Mouse (Mus musculus): ENCODE data around the gene Zfp771. TPM values are rescaled to one million over a fixed set of nuclear protein-coding genes. Genes with fewer than 3 reads are reported as not detected.

The Zfp771 gene
- polyA plus RNA-seq, 1 experiment from 2014 or later: 58.1 TPM

DNA sequence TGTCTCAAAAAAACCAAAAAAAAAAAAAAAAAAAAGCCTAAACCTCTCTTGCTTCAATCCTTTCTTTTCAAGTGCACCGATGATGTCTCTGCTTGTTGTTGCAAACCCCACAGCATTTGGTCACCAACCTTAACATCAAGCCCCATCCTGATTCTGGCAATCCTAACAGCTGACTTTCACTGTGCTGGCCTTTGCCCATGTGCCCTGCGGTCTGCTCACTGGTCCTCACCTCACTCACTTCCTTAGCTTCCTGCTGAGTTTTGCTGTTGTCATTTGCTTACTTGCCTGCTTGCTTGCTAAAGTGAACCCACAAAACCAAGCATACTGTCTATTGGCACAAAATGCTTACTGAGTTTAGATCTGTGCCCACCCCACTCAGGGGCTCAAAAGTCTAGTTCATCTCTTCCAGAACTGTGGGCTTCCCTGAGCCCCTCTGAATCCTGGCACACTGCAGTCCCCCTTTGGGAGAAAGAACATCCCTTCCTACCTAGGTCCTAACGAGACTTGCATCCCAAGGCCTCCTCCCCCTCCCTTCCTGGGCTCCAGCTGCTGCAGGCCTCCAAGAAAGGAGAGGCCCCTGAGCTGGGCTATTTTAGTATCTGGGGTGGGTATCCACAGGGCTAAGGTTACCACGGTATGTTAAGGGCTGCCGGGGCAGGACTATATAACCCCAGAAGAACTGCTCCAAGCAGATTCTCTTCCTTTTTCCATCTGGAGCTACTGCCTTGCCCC lies 32.9 kb upstream of the Zfp771 start:
- Histone ChIP-seq H3K27ac (no peak overlapping the region), H3K27me3 (replicated peaks) (0 out of 2 replicates have a peak, but pooled peaks cover 13% of the 10 kb centered on the region), H3K36me3 (no peaks in the 10 kb centered on the region), H3K9me3 (no peaks in the 10 kb centered on the region), H3K9ac (no peak overlapping the region), H3K4me2 (replicated peaks) (no peak overlapping the region), H3K4me3 (no peak overlapping the region), H3K4me1 (peaks cover 18% of the 10 kb centered on the region)
- WGBS: 75% methylated on average over 5 of the region's 5 CpGs
- ATAC-seq (ENCODE audit: low FRiP score, low read depth): no peak

DNA sequence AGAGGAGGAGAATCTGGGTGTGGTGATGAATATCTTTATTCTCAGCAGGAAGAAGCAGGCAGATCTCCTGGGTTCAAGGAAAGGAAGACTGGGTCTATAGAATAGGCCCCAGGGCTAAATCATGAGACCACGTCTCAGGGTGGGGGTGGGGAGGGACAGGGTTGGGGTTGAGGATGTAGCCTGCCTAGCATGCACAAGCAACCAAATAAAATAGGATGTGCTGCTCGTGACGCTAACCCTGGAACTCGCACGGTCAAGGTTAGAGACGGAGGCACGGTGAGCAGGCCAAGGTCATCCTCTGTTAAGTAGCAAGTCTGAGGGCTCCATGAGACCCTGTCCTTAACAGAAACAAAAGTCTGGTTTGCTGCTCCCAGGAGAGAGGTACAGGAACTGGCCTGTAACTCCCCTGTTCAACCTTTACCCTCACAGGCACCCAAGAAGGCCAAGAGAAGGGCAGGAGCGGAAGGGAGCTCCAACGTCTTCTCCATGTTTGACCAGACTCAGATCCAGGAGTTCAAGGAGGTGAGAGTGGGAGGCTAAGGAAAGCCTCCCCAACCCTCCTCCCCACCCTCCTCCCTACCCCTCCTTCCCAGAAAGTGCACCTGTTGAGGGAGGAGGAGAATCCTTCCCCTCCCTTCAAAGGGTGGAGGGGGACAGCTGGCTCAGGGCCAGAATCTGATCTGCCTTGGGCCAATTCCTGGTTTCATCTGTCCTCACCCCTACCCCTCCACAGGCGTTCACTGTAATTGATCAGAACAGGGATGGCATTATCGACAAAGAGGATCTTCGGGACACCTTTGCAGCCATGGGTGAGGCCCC lies 31.4 kb upstream of the Zfp771 start:
- 0 out of 2 replicates have a peak, but pooled peaks cover 13% of the 10 kb centered on the region for H3K27me3 ChIP-seq (replicated peaks)
- 92% methylated on average over 12 of the region's 12 CpGs for WGBS
- ATAC-seq (ENCODE audit: low FRiP score, low read depth): no peak
- no peak overlapping the region for H3K9ac ChIP-seq
- peaks cover 6% of the 10 kb centered on the region for H3K4me1 ChIP-seq
- no peak overlapping the region for H3K4me2 ChIP-seq (replicated peaks)
- H3K36me3 ChIP-seq: no peaks in the 10 kb centered on the region
- H3K27ac ChIP-seq: no peak overlapping the region
- H3K4me3 ChIP-seq: no peak overlapping the region
- no peaks in the 10 kb centered on the region for H3K9me3 ChIP-seq

DNA sequence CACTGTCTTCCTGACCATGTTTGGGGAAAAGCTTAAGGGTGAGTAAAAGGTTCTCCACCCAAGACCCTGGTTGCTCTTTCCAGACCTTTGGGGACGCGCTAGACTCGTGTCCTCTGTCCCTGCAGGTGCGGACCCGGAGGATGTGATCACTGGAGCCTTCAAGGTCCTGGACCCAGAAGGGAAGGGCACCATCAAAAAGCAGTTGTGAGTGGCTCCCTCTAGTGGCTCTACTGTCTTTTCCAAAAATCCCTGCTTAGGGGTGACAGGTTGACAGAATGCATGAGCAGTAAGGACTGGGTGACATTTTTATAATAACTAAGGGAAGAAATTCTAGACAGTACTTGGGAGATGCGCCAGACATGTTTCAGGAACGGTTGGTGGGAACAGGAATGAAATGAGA lies 30.6 kb upstream of the Zfp771 start:
- Histone ChIP-seq H3K9ac (no peak overlapping the region), H3K27ac (no peak overlapping the region), H3K4me1 (peaks cover 6% of the 10 kb centered on the region), H3K4me2 (replicated peaks) (no peak overlapping the region), H3K36me3 (no peaks in the 10 kb centered on the region), H3K27me3 (replicated peaks) (0 out of 2 replicates have a peak, but pooled peaks cover 13% of the 10 kb centered on the region), H3K9me3 (no peaks in the 10 kb centered on the region), H3K4me3 (no peak overlapping the region)
- ATAC-seq (ENCODE audit: low FRiP score, low read depth): no peak
- 38% methylated on average over 7 of the region's 7 CpGs for WGBS

DNA sequence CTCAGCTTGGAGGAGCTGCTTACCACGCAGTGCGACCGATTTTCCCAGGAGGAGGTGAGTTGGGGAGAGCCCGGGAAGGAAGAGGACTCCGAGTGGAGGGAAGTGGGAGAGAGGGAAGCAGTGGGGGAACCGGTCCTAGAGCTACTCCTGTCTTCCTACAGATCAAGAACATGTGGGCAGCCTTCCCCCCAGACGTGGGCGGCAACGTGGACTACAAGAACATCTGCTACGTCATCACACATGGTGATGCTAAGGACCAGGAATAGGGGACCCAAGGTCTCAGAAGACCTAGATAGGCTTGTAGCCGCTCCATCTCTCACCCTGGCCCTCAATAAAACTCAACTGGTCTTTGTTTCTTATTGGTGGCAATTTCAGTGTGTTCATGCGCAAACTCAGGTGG lies 30.1 kb upstream of the Zfp771 start:
- H3K27ac ChIP-seq: no peak overlapping the region
- H3K9me3 ChIP-seq: no peaks in the 10 kb centered on the region
- 47% methylated on average over 12 of the region's 12 CpGs for WGBS
- H3K4me1 ChIP-seq: peaks cover 6% of the 10 kb centered on the region
- H3K4me3 ChIP-seq: no peak overlapping the region
- ATAC-seq (ENCODE audit: low FRiP score, low read depth): no peak
- H3K27me3 ChIP-seq (replicated peaks): 0 out of 2 replicates have a peak, but pooled peaks cover 13% of the 10 kb centered on the region
- no peak overlapping the region for H3K9ac ChIP-seq
- no peaks in the 10 kb centered on the region for H3K36me3 ChIP-seq
- H3K4me2 ChIP-seq (replicated peaks): 0 out of 2 replicates have a peak overlapping the region, but pooled peaks have one; percentile 53

DNA sequence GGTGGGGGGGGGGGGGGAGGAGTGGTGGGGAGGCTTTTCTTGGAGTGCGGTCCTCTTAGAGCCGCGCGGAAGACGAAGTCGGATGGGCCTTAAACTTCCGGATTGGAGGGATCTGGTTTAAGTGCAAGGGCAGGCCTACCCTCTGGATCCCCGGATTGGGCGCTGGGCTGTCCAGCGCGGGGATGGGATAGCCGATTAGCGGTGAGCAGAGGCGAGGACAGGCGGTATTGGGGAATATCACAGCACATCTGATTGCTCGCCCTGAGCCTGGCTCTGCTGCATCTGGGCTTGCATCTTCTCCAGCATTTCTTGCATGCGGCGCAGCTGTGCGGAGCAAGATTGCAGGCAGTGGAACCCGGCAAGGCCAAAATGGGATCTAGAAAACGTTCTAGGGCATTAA lies 29.6 kb upstream of the Zfp771 start:
- Histone ChIP-seq H3K9me3 (no peaks in the 10 kb centered on the region), H3K27me3 (replicated peaks) (0 out of 2 replicates have a peak, but pooled peaks cover 13% of the 10 kb centered on the region), H3K9ac (0 out of 2 replicates have a peak overlapping the region, but pooled peaks have one; percentile 40), H3K4me3 (no peak overlapping the region), H3K4me2 (replicated peaks) (peak overlapping the region; percentile 53), H3K4me1 (peaks cover 1% of the 10 kb centered on the region), H3K27ac (no peak overlapping the region), H3K36me3 (no peaks in the 10 kb centered on the region)
- 24% methylated on average over 21 of the region's 21 CpGs for WGBS
- ATAC-seq (ENCODE audit: low FRiP score, low read depth): no peak

DNA sequence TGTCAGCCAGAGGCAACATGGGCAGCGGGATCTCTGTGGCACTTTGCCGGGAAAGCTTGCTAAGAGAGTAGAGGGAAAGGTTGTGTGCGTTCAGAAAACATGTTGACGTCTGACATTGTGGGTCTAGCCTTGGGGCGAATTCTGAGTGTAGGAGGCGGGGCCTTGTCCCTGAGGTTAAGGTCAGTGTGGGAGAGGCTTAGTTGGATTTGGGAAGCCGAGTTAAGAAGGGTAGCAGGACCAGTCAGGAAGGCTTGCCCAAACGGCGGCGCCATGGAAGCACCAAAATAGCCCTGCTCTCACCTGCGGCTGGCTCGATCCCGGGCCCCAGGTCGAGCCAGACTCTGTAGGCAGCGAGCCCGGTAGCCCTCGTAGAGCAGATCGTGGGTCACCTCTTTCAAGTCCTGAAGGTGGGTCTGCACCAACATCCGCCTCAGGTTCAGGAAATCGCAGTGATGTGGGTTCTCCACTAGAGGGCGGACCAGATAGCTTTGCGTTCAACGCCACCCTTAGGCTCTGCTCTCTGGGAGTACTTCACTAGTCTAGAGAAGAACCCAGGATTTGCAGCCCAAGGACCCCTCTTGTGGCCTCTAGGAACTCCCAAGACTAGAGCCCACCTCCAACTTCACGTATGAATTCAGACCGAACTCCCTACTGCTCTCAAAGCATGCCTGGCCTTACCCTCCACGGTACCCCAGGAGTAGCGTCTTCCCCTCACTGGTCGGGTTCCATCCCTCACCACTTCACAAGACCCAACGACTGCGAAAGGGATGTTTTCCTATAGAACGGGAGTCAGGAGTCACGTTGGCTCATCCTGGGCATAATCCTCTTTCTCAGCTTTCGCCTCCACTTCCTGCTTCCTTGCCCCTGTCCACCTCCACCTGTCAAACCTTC lies 28.8 kb upstream of the Zfp771 start:
- H3K27ac ChIP-seq: no peak overlapping the region
- ATAC-seq (ENCODE audit: low FRiP score, low read depth): no peak
- H3K9ac ChIP-seq: peak overlapping the region; percentile 40; the same call in 1 of the 2 replicates
- 0 out of 2 replicates have a peak, but pooled peaks cover 13% of the 10 kb centered on the region for H3K27me3 ChIP-seq (replicated peaks)
- H3K4me1 ChIP-seq: no peaks in the 10 kb centered on the region; the same call in 1 of the 2 replicates
- H3K4me2 ChIP-seq (replicated peaks): peak overlapping the region; percentile 53
- WGBS: 26% methylated on average over 33 of the region's 33 CpGs
- H3K4me3 ChIP-seq: no peak overlapping the region
- no peaks in the 10 kb centered on the region for H3K9me3 ChIP-seq
- H3K36me3 ChIP-seq: no peaks in the 10 kb centered on the region

DNA sequence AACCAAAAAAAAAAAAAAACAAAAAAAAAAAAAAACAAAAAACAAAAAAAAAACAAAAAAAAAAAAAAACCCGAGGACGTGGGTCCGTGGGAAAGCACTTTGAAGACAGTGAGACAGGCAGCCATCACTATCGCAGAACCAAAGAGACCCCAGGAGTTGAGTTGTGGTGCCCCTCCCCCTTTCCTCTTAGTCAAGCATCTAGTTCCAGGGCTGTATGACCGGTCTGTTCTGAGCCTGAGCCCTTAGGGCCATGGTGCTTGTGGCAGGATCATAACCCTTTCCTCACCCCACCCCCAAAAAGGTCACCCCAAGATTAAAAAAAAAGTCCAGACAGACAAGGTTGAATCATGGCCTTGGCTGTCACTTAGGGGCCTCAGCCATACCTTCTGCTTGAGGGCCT lies 27.8 kb upstream of the Zfp771 start:
- H3K4me3 ChIP-seq: no peak overlapping the region
- 90% methylated on average over 5 of the region's 5 CpGs for WGBS
- ATAC-seq (ENCODE audit: low FRiP score, low read depth): no peak

DNA sequence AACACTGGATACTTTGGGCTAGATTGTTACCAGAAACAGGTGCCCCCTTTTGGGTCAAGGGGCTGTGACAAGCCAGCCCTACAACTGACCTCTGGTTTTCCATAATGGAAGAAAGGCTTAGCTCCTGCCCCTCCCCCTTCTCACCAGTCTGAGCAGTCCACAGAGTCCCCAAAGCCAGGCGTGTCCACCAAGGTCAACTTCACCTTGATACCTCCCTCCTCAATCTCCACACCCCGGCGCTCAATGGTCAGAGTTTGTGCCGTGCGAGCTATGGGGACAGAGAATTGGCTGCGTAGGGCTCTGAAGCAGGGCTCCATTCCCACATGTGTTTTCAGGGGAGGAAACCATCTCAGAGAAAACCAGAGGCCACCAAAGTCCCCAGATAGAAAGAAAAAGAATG lies 26.6 kb upstream of the Zfp771 start:
- Histone ChIP-seq H3K36me3 (no peaks in the 10 kb centered on the region), H3K9me3 (no peaks in the 10 kb centered on the region), H3K4me2 (replicated peaks) (no peak overlapping the region), H3K27me3 (replicated peaks) (0 out of 2 replicates have a peak, but pooled peaks cover 13% of the 10 kb centered on the region), H3K4me3 (no peak overlapping the region), H3K4me1 (no peaks in the 10 kb centered on the region; the same call in 1 of the 2 replicates), H3K27ac (no peak overlapping the region), H3K9ac (no peak overlapping the region)
- WGBS: 91% methylated on average over 6 of the region's 6 CpGs
- ATAC-seq (ENCODE audit: low FRiP score, low read depth): no peak

More for the DNA sequence above, 27.8 kb upstream of the Zfp771 start:
- Histone ChIP-seq H3K9me3 (no peaks in the 10 kb centered on the region), H3K4me1 (no peaks in the 10 kb centered on the region; the same call in 1 of the 2 replicates), H3K27ac (no peak overlapping the region), H3K36me3 (no peaks in the 10 kb centered on the region), H3K9ac (no peak overlapping the region), H3K27me3 (replicated peaks) (0 out of 2 replicates have a peak, but pooled peaks cover 13% of the 10 kb centered on the region), H3K4me2 (replicated peaks) (no peak overlapping the region)

DNA sequence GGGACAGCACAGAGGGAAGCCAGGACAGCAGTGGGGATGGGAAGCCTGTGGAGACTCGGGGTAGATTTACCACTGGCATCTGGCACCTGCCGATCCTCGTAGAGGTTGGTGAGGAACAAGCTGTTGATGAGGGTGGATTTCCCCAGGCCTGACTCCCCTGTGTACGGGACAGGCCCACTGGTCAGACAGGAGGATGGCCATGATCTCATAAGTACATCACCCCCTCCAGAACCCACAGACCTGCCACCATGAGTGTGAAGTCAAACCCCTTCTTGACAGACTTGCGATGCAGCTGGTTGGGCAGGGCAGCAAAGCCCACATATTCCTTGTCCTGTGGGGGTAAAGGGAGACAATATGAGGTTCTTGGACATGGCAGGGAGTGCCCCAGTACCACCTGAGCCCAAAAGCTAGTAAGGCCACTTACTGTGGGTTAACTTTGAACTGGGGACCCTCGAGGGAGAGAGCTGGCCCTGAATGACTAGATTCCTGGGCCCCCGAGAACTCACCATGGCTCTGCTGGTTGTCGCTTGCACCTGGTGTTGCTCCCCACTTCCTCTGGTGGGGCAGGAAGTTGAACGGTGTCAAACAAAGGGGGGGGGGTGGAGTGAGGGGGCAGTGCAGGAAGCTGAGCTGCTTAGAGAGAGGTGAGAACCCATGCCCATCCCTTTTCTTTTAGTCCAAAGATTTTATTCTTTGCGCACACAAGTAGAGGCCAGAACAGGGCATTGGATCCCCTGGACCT lies 26.0 kb upstream of the Zfp771 start:
- Histone ChIP-seq H3K27ac (no peak overlapping the region), H3K9me3 (no peaks in the 10 kb centered on the region), H3K4me3 (no peak overlapping the region), H3K9ac (no peak overlapping the region), H3K4me2 (replicated peaks) (no peak overlapping the region), H3K27me3 (replicated peaks) (0 out of 2 replicates have a peak, but pooled peaks cover 11% of the 10 kb centered on the region), H3K36me3 (no peaks in the 10 kb centered on the region; the same call in 1 of the 2 replicates), H3K4me1 (no peaks in the 10 kb centered on the region; the same call in 1 of the 2 replicates)
- WGBS: 77% methylated on average over 10 of the region's 10 CpGs
- ATAC-seq (ENCODE audit: low FRiP score, low read depth): no peak

DNA sequence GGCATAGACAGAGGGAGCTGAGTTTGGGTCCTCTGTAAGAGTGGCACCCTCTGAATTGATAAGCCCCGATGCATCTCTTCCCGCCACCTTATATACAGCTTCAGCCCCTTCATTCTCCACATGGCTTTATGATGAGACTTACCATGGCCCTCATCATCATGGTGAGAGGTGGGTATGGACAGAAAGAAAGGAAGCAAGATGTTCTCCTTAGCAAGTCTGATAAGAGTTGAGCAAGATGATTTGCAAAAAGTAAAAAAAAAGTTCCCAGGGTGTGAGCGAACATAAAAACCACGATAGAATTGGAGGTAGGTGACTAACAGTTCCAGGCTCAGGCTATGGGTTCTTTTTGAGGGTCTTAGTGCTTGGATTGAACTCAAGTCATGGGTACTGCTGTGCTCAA lies 25.4 kb upstream of the Zfp771 start:
- Histone ChIP-seq H3K4me1 (no peaks in the 10 kb centered on the region; the same call in 1 of the 2 replicates), H3K9me3 (no peaks in the 10 kb centered on the region), H3K27ac (no peak overlapping the region), H3K9ac (no peak overlapping the region), H3K27me3 (replicated peaks) (0 out of 2 replicates have a peak, but pooled peaks cover 10% of the 10 kb centered on the region), H3K36me3 (peaks cover 2% of the 10 kb centered on the region; the same call in 1 of the 2 replicates), H3K4me3 (no peak overlapping the region), H3K4me2 (replicated peaks) (no peak overlapping the region)
- 94% methylated on average over 4 of the region's 4 CpGs for WGBS
- ATAC-seq (ENCODE audit: low FRiP score, low read depth): no peak

DNA sequence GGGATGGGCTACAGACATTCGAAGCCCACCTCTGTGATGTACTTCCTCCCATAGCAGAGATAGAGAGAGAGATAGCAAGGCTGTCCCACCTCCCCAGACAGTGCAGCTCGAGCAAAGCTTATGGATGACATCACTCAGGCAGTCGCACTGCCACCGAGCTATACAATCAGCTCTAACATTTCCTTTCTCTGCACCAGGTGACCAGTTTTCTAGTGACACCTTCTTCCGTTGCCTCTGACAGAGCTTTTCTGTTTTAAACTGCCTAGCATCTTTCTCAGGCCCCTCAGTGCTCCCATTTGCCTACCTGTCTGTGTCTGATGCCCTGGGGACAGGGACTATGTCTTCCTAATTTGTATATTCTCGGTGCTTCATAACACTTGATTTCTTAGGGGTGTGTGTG lies 23.6 kb upstream of the Zfp771 start:
- Histone ChIP-seq H3K36me3 (peaks cover 2% of the 10 kb centered on the region; the same call in 1 of the 2 replicates), H3K9me3 (no peaks in the 10 kb centered on the region), H3K4me3 (no peak overlapping the region), H3K27ac (no peak overlapping the region), H3K4me1 (no peaks in the 10 kb centered on the region), H3K27me3 (replicated peaks) (no peaks in the 10 kb centered on the region), H3K9ac (no peak overlapping the region), H3K4me2 (replicated peaks) (no peak overlapping the region)
- WGBS: 81% methylated on average over 6 of the region's 6 CpGs
- ATAC-seq (ENCODE audit: low FRiP score, low read depth): no peak

Data from neural tube, embryonic 12.5 days (tissue).